Mouse (Mus musculus): ENCODE measurements around the gene Nfia.

DNA sequence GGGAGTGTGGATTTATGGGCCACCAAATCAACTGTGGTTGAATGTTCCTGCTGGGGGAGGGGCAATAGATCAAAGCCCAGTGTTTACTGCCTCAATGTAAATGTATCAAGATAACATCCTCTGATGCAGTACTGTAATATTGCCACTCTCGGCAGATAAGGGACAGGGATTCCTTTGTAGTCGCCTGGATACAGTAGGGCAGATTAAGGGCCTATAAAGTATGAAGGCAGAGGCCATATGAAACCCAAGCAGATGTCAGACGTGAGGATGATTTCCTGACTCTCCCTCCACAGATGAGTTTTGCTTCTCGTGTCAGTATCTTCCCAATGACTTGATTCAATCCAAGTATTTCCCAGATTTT lies 334.5 kb downstream of the Nfia start:
- TF ChIP-seq CTCF (IDR thresholded peaks at IDR 0.05; ENCODE audit: insufficient read depth, low read length) = no peak
- no peak for TF ChIP-seq POLR2A (IDR thresholded peaks at IDR 0.05; ENCODE audit: borderline replicate concordance, extremely low read depth, low read depth, low read length)

Data from lung, adult 2 months (tissue).